Mouse (Mus musculus): ENCODE data around the gene Syne4. TPM values are rescaled to one million over a fixed set of nuclear protein-coding genes. Genes with fewer than 3 reads are reported as not detected.

Syne4 gene
- polyA plus RNA-seq, 1 experiment = 14.7 TPM

GRCm38 (mm10) chr7:30318142-30318541 is 3.5 kb downstream of the Syne4 start:
- no peak overlapping the region for H3K27ac ChIP-seq (ENCODE audit: insufficient read depth, low read length)
- no peaks in the 10 kb centered on the region for H3K27me3 ChIP-seq (ENCODE audit: control insufficient read depth, insufficient read depth, low read length)
- H3K36me3 ChIP-seq (ENCODE audit: control insufficient read depth, insufficient read depth, low read length) = peaks cover 1% of the 10 kb centered on the region
- no peak for TF ChIP-seq POLR2A (IDR thresholded peaks at IDR 0.05; ENCODE audit: low read depth, low read length)
- TF ChIP-seq CTCF (IDR thresholded peaks at IDR 0.05; ENCODE audit: extremely low read depth, insufficient read depth, insufficient read length, insufficient replicate concordance) = no peak
- H3K4me1 ChIP-seq (ENCODE audit: control insufficient read depth, insufficient read depth, insufficient read length) = peaks cover 5% of the 10 kb centered on the region; the same call in 1 of the 2 replicates
- no peak for DNase-seq (ENCODE audit: low read depth in 1 of 2, low spot score in 2 of 2)
- WGBS = 98% methylated on average over 3 of the region's 3 CpGs
- no peak overlapping the region for H3K4me3 ChIP-seq (ENCODE audit: extremely low read depth, insufficient read depth, insufficient read length)

- DNase-seq (ENCODE audit: low read depth in 1 of 2, low spot score in 2 of 2) = no peak
- Histone ChIP-seq H3K27me3 (ENCODE audit: control insufficient read depth, insufficient read depth, low read length) (no peaks in the 10 kb centered on the region), H3K4me3 (ENCODE audit: extremely low read depth, insufficient read depth, insufficient read length) (no peak overlapping the region), H3K27ac (ENCODE audit: insufficient read depth, low read length) (no peak overlapping the region), H3K36me3 (ENCODE audit: control insufficient read depth, insufficient read depth, low read length) (no peaks in the 10 kb centered on the region), H3K4me1 (ENCODE audit: control insufficient read depth, insufficient read depth, insufficient read length) (peaks cover 5% of the 10 kb centered on the region; the same call in 1 of the 2 replicates)
- whole genome bisulfite sequencing = 90% methylated on average over 2 of the region's 2 CpGs
- no peak for TF ChIP-seq CTCF (IDR thresholded peaks at IDR 0.05; ENCODE audit: extremely low read depth, insufficient read depth, insufficient read length, insufficient replicate concordance)
- no peak for TF ChIP-seq POLR2A (IDR thresholded peaks at IDR 0.05; ENCODE audit: low read depth, low read length)
These were observed 6.3 kb downstream of the Syne4 start for GRCm38 (mm10) chr7:30320946-30321345.

- under 1% methylated on average over 63 of the region's 63 CpGs for WGBS
- peak within 1 kb of the TSS; percentile 76 for H3K4me3 ChIP-seq (ENCODE audit: extremely low read depth, insufficient read depth, insufficient read length)
- peak; percentile 63 to 71 for DNase-seq (ENCODE audit: low read depth in 1 of 2, low spot score in 2 of 2)
- TF ChIP-seq CTCF (IDR thresholded peaks at IDR 0.05; ENCODE audit: extremely low read depth, insufficient read depth, insufficient read length, insufficient replicate concordance) (no peak), POLR2A (IDR thresholded peaks at IDR 0.05; ENCODE audit: low read depth, low read length) (peak; percentile 41; the same call in 1 of the 2 replicates)
- no peaks in the 10 kb centered on the region for H3K36me3 ChIP-seq (ENCODE audit: control insufficient read depth, insufficient read depth, low read length)
- H3K27me3 ChIP-seq (ENCODE audit: control insufficient read depth, insufficient read depth, low read length) = no peaks in the 10 kb centered on the region
- peaks cover 5% of the 10 kb centered on the region; the same call in 1 of the 2 replicates for H3K4me1 ChIP-seq (ENCODE audit: control insufficient read depth, insufficient read depth, insufficient read length)
- H3K27ac ChIP-seq (ENCODE audit: insufficient read depth, low read length) = peak within 1 kb of the TSS; percentile 93
These were observed 7.1 kb downstream of the Syne4 start, which contains the start of gene E130208F15Rik for GRCm38 (mm10) chr7:30321539-30322284. E130208F15Rik (plus strand) TSS chr7:30321740.

GRCm38 (mm10) chr7:30322285-30322667 is 7.7 kb downstream of the Syne4 start:
- Histone ChIP-seq H3K27me3 (ENCODE audit: control insufficient read depth, insufficient read depth, low read length) (no peaks in the 10 kb centered on the region), H3K4me1 (ENCODE audit: control insufficient read depth, insufficient read depth, insufficient read length) (peaks cover 5% of the 10 kb centered on the region; the same call in 1 of the 2 replicates), H3K4me3 (ENCODE audit: extremely low read depth, insufficient read depth, insufficient read length) (peak overlapping the region; percentile 76), H3K36me3 (ENCODE audit: control insufficient read depth, insufficient read depth, low read length) (no peaks in the 10 kb centered on the region), H3K27ac (ENCODE audit: insufficient read depth, low read length) (peak overlapping the region; percentile 93)
- DNase-seq (ENCODE audit: low read depth in 1 of 2, low spot score in 2 of 2) = peak; percentile 92 to 97
- WGBS = 1% methylated on average over 20 of the region's 20 CpGs
- TF ChIP-seq POLR2A (IDR thresholded peaks at IDR 0.05; ENCODE audit: low read depth, low read length) (peak; percentile 65; the same call in 1 of the 2 replicates), CTCF (IDR thresholded peaks at IDR 0.05; ENCODE audit: extremely low read depth, insufficient read depth, insufficient read length, insufficient replicate concordance) (no peak)

GRCm38 (mm10) chr7:30322865-30323264 is 8.3 kb downstream of the Syne4 start:
- H3K27ac ChIP-seq (ENCODE audit: insufficient read depth, low read length) = peak overlapping the region; percentile 93
- peak overlapping the region; percentile 76 for H3K4me3 ChIP-seq (ENCODE audit: extremely low read depth, insufficient read depth, insufficient read length)
- 3% methylated on average over 6 of the region's 6 CpGs for WGBS
- peaks cover 5% of the 10 kb centered on the region; the same call in 1 of the 2 replicates for H3K4me1 ChIP-seq (ENCODE audit: control insufficient read depth, insufficient read depth, insufficient read length)
- TF ChIP-seq CTCF (IDR thresholded peaks at IDR 0.05; ENCODE audit: extremely low read depth, insufficient read depth, insufficient read length, insufficient replicate concordance) = no peak
- TF ChIP-seq POLR2A (IDR thresholded peaks at IDR 0.05; ENCODE audit: low read depth, low read length) = no peak
- H3K36me3 ChIP-seq (ENCODE audit: control insufficient read depth, insufficient read depth, low read length) = no peaks in the 10 kb centered on the region
- DNase-seq (ENCODE audit: low read depth in 1 of 2, low spot score in 2 of 2) = peak in 1 of 2 experiments; percentile 49
- H3K27me3 ChIP-seq (ENCODE audit: control insufficient read depth, insufficient read depth, low read length) = no peaks in the 10 kb centered on the region

- Histone ChIP-seq H3K4me1 (ENCODE audit: control insufficient read depth, insufficient read depth, insufficient read length) (peaks cover 5% of the 10 kb centered on the region; the same call in 1 of the 2 replicates), H3K36me3 (ENCODE audit: control insufficient read depth, insufficient read depth, low read length) (no peaks in the 10 kb centered on the region), H3K27ac (ENCODE audit: insufficient read depth, low read length) (peak within 1 kb of the TSS; percentile 93), H3K4me3 (ENCODE audit: extremely low read depth, insufficient read depth, insufficient read length) (no peak within 1 kb of the TSS), H3K27me3 (ENCODE audit: control insufficient read depth, insufficient read depth, low read length) (no peaks in the 10 kb centered on the region)
- TF ChIP-seq POLR2A (IDR thresholded peaks at IDR 0.05; ENCODE audit: low read depth, low read length) (no peak), CTCF (IDR thresholded peaks at IDR 0.05; ENCODE audit: extremely low read depth, insufficient read depth, insufficient read length, insufficient replicate concordance) (no peak)
- no peak for DNase-seq (ENCODE audit: low read depth in 1 of 2, low spot score in 2 of 2)
- 82% methylated on average over 3 of the region's 3 CpGs for WGBS
These were observed 9.2 kb downstream of the Syne4 start, which contains the start of gene Sdhaf1 for GRCm38 (mm10) chr7:30323795-30324194. Sdhaf1 (minus strand) TSS chr7:30323895.
